ENCODE assay signal across 14 mouse cellular contexts in genomic region chr3:21086426-21086825, GRCm38 (mm10).
DNase-seq lines count a peak whose midpoint lies in the region.
"Had no signal": no experiment of that assay in that cellular context is flagged by ENCODE, and none has a peak within 500 bp of the region (broad histone marks: within the 10 kb centered on the region; RNA-seq: fewer than 3 reads in every experiment).

No protein-coding gene starts in this region.

- DNase-seq in left cerebral cortex, adult 11 months (ENCODE audit: low spot score): peak; percentile 12
- no peak for DNase-seq in left cerebral cortex, adult 18-20 months (ENCODE audit: low spot score in 2 of 2)
- peak; percentile 63 for DNase-seq in brain, adult 2 months (ENCODE audit: low read depth, low spot score)
- peak; percentile 26 for DNase-seq in telencephalon, adult 2 months (ENCODE audit: low read depth, low spot score)
- no peak for DNase-seq in cerebellum, adult 11 months
- DNase-seq: adrenal gland, adult 2 months; adrenal gland, postnatal 10 days; adrenal gland, postnatal 25 days; cerebellum, adult 18-20 months; cerebellum, adult 8-10 months; cerebellum, adult 9-11 months; cerebellum, postnatal 14 days; cerebellum, postnatal 36 days; embryo, embryonic 11 days had no signal

Comparison
In these comparisons a context has a peak if more than half of its experiments do, and no peak if none do; other contexts are left out.
1. DNase-seq: peak in left cerebral cortex, adult 11 months (single experiment), brain, adult 2 months (single experiment) and telencephalon, adult 2 months (single experiment); none in left cerebral cortex, adult 18-20 months (0 of 2) and cerebellum, adult 11 months (single experiment).